ENCODE assay signal across 17 mouse cellular contexts in the genomic region with DNA sequence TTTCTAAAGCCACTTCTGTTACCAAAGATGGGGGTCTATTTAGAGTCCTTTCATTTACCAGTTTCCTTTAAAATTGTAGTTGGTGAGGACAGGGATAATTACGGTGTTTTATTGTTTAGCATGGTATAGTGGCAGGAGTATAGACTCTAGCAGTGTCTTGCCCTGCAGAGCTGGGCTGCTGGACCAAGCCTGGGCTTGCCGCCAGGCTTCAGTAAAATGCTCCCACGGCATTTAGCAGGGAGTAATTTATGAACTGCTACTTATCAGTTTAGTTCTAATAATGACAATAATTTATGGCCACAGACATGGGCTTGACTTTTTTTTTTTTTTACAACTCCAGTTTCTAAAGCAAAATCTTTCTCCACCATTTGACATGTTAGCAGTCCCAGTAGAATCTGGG. TPM values are rescaled to one million over a fixed set of nuclear protein-coding genes. Genes with fewer than 3 reads are reported as not detected.
DNase-seq lines count a peak whose midpoint lies in the region; ATAC-seq and TF ChIP-seq lines count a peak whose summit lies in the region.
"Had no signal": no experiment of that assay in that cellular context is flagged by ENCODE, and none has a peak within 500 bp of the region (broad histone marks: within the 10 kb centered on the region; RNA-seq: fewer than 3 reads in every experiment).

No protein-coding gene starts in this region.

- H3K4me2 ChIP-seq in lung, embryonic 15.5 days, result no peak overlapping the region
- H3K4me2 ChIP-seq in stomach, postnatal 0 days (replicated peaks; ENCODE audit: low read depth), result no peak overlapping the region
- H3K4me2 ChIP-seq: forebrain, embryonic 15.5 days; hindbrain, embryonic 12.5 days; intestine, embryonic 15.5 days; liver, embryonic 13.5 days had no signal

- no peaks in the 10 kb centered on the region for H3K9me3 ChIP-seq in lung, embryonic 15.5 days
- H3K9me3 ChIP-seq in stomach, postnatal 0 days (ENCODE audit: control insufficient read depth, low read length), result no peaks in the 10 kb centered on the region
- H3K9me3 ChIP-seq: forebrain, embryonic 15.5 days; hindbrain, embryonic 12.5 days; intestine, embryonic 15.5 days; liver, embryonic 13.5 days; megakaryocyte, embryonic 14.5 days had no signal

- TF ChIP-seq EP300 in stomach, postnatal 0 days (optimal IDR thresholded peaks at IDR 0.05), result no peak

- DNase-seq in adrenal gland, postnatal 10 days, result peak; percentile 44
- DNase-seq in adrenal gland, adult (ENCODE audit: inconsistent age in 2 of 2, low spot score in 1 of 2), result no peak
- DNase-seq in heart, postnatal 14 days, result peak; percentile 31 to 34
- DNase-seq in heart, postnatal 36 days, result no peak
- DNase-seq in lung, postnatal 36 days, result no peak
- peak; percentile 43 for DNase-seq in brain, embryonic 14.5 days (ENCODE audit: low read depth)
- no peak for DNase-seq in stomach, postnatal 0 days (ENCODE audit: low spot score)
- DNase-seq: cerebellum, adult 2 months; liver, embryonic 13.5 days; thymus, postnatal 25 days had no signal

- no peak overlapping the region for H3K4me3 ChIP-seq in lung, embryonic 15.5 days
- H3K4me3 ChIP-seq in stomach, postnatal 0 days (ENCODE audit: low read depth, low read length), result no peak overlapping the region
- H3K4me3 ChIP-seq: forebrain, embryonic 15.5 days; hindbrain, embryonic 12.5 days; intestine, embryonic 15.5 days; liver, embryonic 13.5 days; megakaryocyte, embryonic 14.5 days had no signal

- peak; percentile 68; the same call in 1 of the 2 replicates for ATAC-seq in lung, embryonic 15.5 days (ENCODE audit: borderline replicate concordance, extremely low read depth, low FRiP score, low TSS enrichment)
- no peak for ATAC-seq in stomach, postnatal 0 days (ENCODE audit: low FRiP score, low TSS enrichment)
- ATAC-seq: forebrain, embryonic 15.5 days; intestine, embryonic 15.5 days; Patski had no signal

- 39% methylated on average over 3 of the region's 3 CpGs for WGBS in lung, embryonic 15.5 days
- 38% methylated on average over 3 of the region's 3 CpGs for WGBS in stomach, postnatal 0 days

- peaks cover 27% of the 10 kb centered on the region for H3K36me3 ChIP-seq in lung, embryonic 15.5 days
- peaks cover 10% of the 10 kb centered on the region; the same call in 1 of the 2 replicates for H3K36me3 ChIP-seq in stomach, postnatal 0 days (ENCODE audit: control insufficient read depth, insufficient read depth, low read length)

- no peaks in the 10 kb centered on the region for H3K27me3 ChIP-seq in lung, embryonic 15.5 days
- H3K27me3 ChIP-seq in stomach, postnatal 0 days (ENCODE audit: control insufficient read depth, insufficient read depth, low read length), result no peaks in the 10 kb centered on the region
- H3K27me3 ChIP-seq: CH12.LX; forebrain, embryonic 15.5 days; hindbrain, embryonic 12.5 days; intestine, embryonic 15.5 days; liver, embryonic 13.5 days; megakaryocyte, embryonic 14.5 days; Patski had no signal

- peaks cover 38% of the 10 kb centered on the region for H3K4me1 ChIP-seq in lung, embryonic 15.5 days
- 0 out of 2 replicates have a peak, but pooled peaks cover 2% of the 10 kb centered on the region for H3K4me1 ChIP-seq in stomach, postnatal 0 days (replicated peaks; ENCODE audit: control insufficient read depth, insufficient read depth)
- H3K4me1 ChIP-seq: forebrain, embryonic 15.5 days; hindbrain, embryonic 12.5 days had no signal

- peak overlapping the region; percentile 39; the same call in 1 of the 2 replicates for H3K27ac ChIP-seq in lung, embryonic 15.5 days
- H3K27ac ChIP-seq in stomach, postnatal 0 days (replicated peaks), result no peak overlapping the region
- H3K27ac ChIP-seq: forebrain, embryonic 15.5 days; hindbrain, embryonic 12.5 days; liver, embryonic 13.5 days had no signal

- TF ChIP-seq POLR2A in brain, embryonic 14.5 days (IDR thresholded peaks at IDR 0.05; ENCODE audit: borderline replicate concordance, extremely low read depth, insufficient read depth, insufficient read length, poor library complexity, severe bottlenecking), result no peak

- no peak for TF ChIP-seq CTCF in brain, embryonic 14.5 days (IDR thresholded peaks at IDR 0.05; ENCODE audit: borderline replicate concordance, extremely low read depth, insufficient read depth, insufficient read length)
- TF ChIP-seq CTCF in stomach, postnatal 0 days (IDR thresholded peaks at IDR 0.05; ENCODE audit: low read depth), result no peak

- intact Hi-C loops in heart, postnatal 14 days (cut with DNase I), result loop anchor here (5.0 kb wide), 1 partner anchor 122 kb away; a partner anchor contains a TSS
- intact Hi-C loops in heart, postnatal 36 days (cut with DNase I), result loop anchor here (5.0 kb wide), 1 partner anchor 122 kb away; a partner anchor contains a TSS

- H3K9ac ChIP-seq in lung, embryonic 15.5 days, result no peak overlapping the region
- H3K9ac ChIP-seq in stomach, postnatal 0 days (ENCODE audit: low read length), result no peak overlapping the region
- H3K9ac ChIP-seq: forebrain, embryonic 15.5 days; hindbrain, embryonic 12.5 days; intestine, embryonic 15.5 days; liver, embryonic 13.5 days had no signal

RNA-seq across cellular contexts. Expression of a gene that starts 51.9 kb away (rescaled TPM):
- 10 to 100 TPM; 16.1 to 19.1 TPM for total RNA-seq in adrenal gland, postnatal 10 days (2021)
- 10 to 100 TPM; 24.4 to 25.1 TPM for total RNA-seq in heart, postnatal 14 days (2021)
- 10 to 100 TPM; 25.1 to 25.4 TPM for total RNA-seq in heart, postnatal 36 days (2021)
- 19.1 and 19.4 TPM in 2 replicates for polyA plus RNA-seq in lung, embryonic 15.5 days (2015; fragmentation: Nextera tagmentation; extraction: Ambion mirVana)
- polyA plus RNA-seq in brain, embryonic 14.5 days (2012; rRNA removed), result 12.6 and 14.1 TPM in 2 replicates
- polyA plus RNA-seq in stomach, postnatal 0 days (2015; fragmentation: Nextera tagmentation; extraction: Ambion mirVana), result 8.1 and 8.2 TPM in 2 replicates

RNA-seq across cellular contexts. Expression of a gene that starts 52.0 kb away (rescaled TPM):
- total RNA-seq in adrenal gland, postnatal 10 days (2021), result 10 to 100 TPM; 12.4 to 13.7 TPM
- 10 to 100 TPM; 12.3 to 13.7 TPM for total RNA-seq in heart, postnatal 14 days (2021)
- 10 to 100 TPM in 1 of 2 experiments, 1 to 10 TPM in 1; 8.5 to 10.7 TPM for total RNA-seq in heart, postnatal 36 days (2021)
- 19.9 and 21.1 TPM in 2 replicates for polyA plus RNA-seq in lung, embryonic 15.5 days (2015; fragmentation: Nextera tagmentation; extraction: Ambion mirVana)
- polyA plus RNA-seq in brain, embryonic 14.5 days (2012; rRNA removed), result 9.4 and 9.7 TPM in 2 replicates
- polyA plus RNA-seq in stomach, postnatal 0 days (2015; fragmentation: Nextera tagmentation; extraction: Ambion mirVana), result 9.5 and 10.7 TPM in 2 replicates

Comparison
In these comparisons a context has a peak if more than half of its experiments do, and no peak if none do; other contexts are left out.
1. DNase-seq: peak in adrenal gland, postnatal 10 days (single experiment), heart, postnatal 14 days (2 of 2) and brain, embryonic 14.5 days (single experiment); none in adrenal gland, adult (0 of 2), heart, postnatal 36 days (0 of 2), lung, postnatal 36 days (single experiment) and stomach, postnatal 0 days (single experiment).